22 mouse cellular contexts compared by ENCODE assay signal in the genomic region with DNA sequence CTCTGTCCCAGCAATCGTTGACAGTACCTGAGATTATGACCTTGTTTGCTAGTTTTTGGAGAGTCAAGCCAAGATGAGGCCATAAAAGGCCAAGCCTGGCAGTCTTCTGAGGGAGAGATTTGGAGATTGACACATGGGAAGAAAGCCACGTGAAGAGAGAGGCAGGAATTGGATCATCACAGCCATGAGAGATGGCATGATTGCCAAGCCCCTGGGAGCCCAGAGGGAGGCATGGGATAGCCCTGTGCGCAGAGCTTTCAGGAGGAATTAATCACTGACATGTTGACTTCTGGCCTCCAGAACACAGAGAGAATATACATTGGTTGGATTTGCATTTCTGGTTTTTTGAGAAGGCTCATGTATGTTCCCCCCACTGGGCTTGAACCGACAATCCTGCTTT. TPM values are rescaled to one million over a fixed set of nuclear protein-coding genes. Genes with fewer than 3 reads are reported as not detected.
DNase-seq lines count a peak whose midpoint lies in the region; TF ChIP-seq lines count a peak whose summit lies in the region.
"Had no signal": no experiment of that assay in that cellular context is flagged by ENCODE, and none has a peak within 500 bp of the region (broad histone marks: within the 10 kb centered on the region; RNA-seq: fewer than 3 reads in every experiment).

No protein-coding gene starts in this region.

- TF ChIP-seq POLR2A in liver, adult 2 months (IDR thresholded peaks at IDR 0.05; ENCODE audit: extremely low read depth, insufficient read depth, low read length), result no peak

- no peaks in the 10 kb centered on the region for H3K79me2 ChIP-seq in liver, adult 2 months (ENCODE audit: control insufficient read depth, insufficient read depth, low read length)

- H3K4me1 ChIP-seq in liver, adult 2 months (ENCODE audit: control insufficient read depth, insufficient read depth, low read length), result no peaks in the 10 kb centered on the region
- H3K4me1 ChIP-seq: forebrain, embryonic 15.5 days had no signal

- no peaks in the 10 kb centered on the region for H3K27me3 ChIP-seq in liver, adult 2 months (ENCODE audit: control insufficient read depth, insufficient read depth, low read length)
- H3K27me3 ChIP-seq: embryonic facial prominence, embryonic 12.5 days; forebrain, embryonic 15.5 days; Patski had no signal

- no peak overlapping the region for H3K9ac ChIP-seq in liver, adult 2 months (ENCODE audit: low read depth, low read length)
- H3K9ac ChIP-seq: embryonic facial prominence, embryonic 12.5 days; forebrain, embryonic 13.5 days; forebrain, embryonic 15.5 days; forebrain, postnatal 0 days had no signal

- no peak overlapping the region for H3K27ac ChIP-seq in liver, adult 2 months (replicated peaks; ENCODE audit: insufficient read depth, low read depth, low read length)
- H3K27ac ChIP-seq: embryonic facial prominence, embryonic 10.5 days; embryonic facial prominence, embryonic 12.5 days; forebrain, embryonic 13.5 days; forebrain, embryonic 15.5 days had no signal

- DNase-seq in cerebellum, postnatal 14 days, result peak; percentile 40 to 73
- DNase-seq in cerebellum, postnatal 4 days (ENCODE audit: low spot score in 2 of 2), result no peak
- DNase-seq in liver, adult 2 months (ENCODE audit: extremely low read depth, low read depth, low spot score), result peak; percentile 19
- no peak for DNase-seq in liver
- peak; percentile 26 for DNase-seq in NIH3T3 (ENCODE audit: low read depth)
- DNase-seq in adipocyte (ENCODE audit: low spot score), result peak; percentile 34
- no peak for DNase-seq in adrenal gland, postnatal 14 days
- DNase-seq: adrenal gland, adult 2 months; adrenal gland, postnatal 10 days; adrenal gland, postnatal 36 days; cerebellum, adult 11 months; cerebellum, adult 18-20 months; cerebellum, adult 8-10 months; cerebellum, adult 9-11 months; cerebellum, postnatal 36 days; forebrain, postnatal 0 days had no signal

- no peak overlapping the region for H3K4me3 ChIP-seq in liver, adult 2 months (ENCODE audit: insufficient read depth, low read depth, low read length)
- H3K4me3 ChIP-seq: embryonic facial prominence, embryonic 10.5 days; embryonic facial prominence, embryonic 12.5 days; forebrain, embryonic 13.5 days; forebrain, embryonic 15.5 days had no signal

- WGBS in liver, adult 2 months, result 56% methylated on average over 4 of the region's 4 CpGs

- no peaks in the 10 kb centered on the region for H3K36me3 ChIP-seq in liver, adult 2 months (ENCODE audit: control insufficient read depth, insufficient read depth, low read length)
- H3K36me3 ChIP-seq: embryonic facial prominence, embryonic 10.5 days; embryonic facial prominence, embryonic 12.5 days; forebrain, embryonic 15.5 days had no signal

- no peak for TF ChIP-seq CTCF in liver, adult 2 months (IDR thresholded peaks at IDR 0.05; ENCODE audit: low read depth, low read length)

RNA-seq across cellular contexts. Expression of gene Lif, which starts 46.8 kb away (rescaled TPM):
- total RNA-seq in liver, adult 2 months (2014; rRNA removed), result not detected in 2 replicates
- 0.02 TPM in 2 replicates for polyA plus RNA-seq in liver, adult 2 months (2012; rRNA removed)
- total RNA-seq in adrenal gland, postnatal 14 days (2021), result 0.44 and 0.90 TPM in 2 replicates
- polyA plus RNA-seq: forebrain, embryonic 11.5 days; forebrain, embryonic 15.5 days had no signal

Comparison
In these comparisons a context has a peak if more than half of its experiments do, and no peak if none do; other contexts are left out.
1. DNase-seq: peak in cerebellum, postnatal 14 days (2 of 2), liver, adult 2 months (single experiment), NIH3T3 (single experiment) and adipocyte (single experiment); none in cerebellum, postnatal 4 days (0 of 2), liver (single experiment) and adrenal gland, postnatal 14 days (single experiment).